Mouse (Mus musculus) MEL (cell line): ENCODE measurements around the gene Exog. TPM values are rescaled to one million over a fixed set of nuclear protein-coding genes. Genes with fewer than 3 reads are reported as not detected.

Experiments used
- DNase-seq: peaks from one replicate; pipeline ENCODE4 v3.0.0; 2011; ENCODE audit warnings: low read depth, low spot score
- H3K27ac ChIP-seq: 2 replicates; pipeline ENCODE4 v1.5.1; 2012; ENCODE audit warnings: low read depth, mild to moderate bottlenecking, control low read depth, low read length, moderate library complexity; ENCODE audit not compliant: control insufficient read depth
- H3K27me3 ChIP-seq, 2 experiments: fragments of 150-350 bp in 1 of 2; sonication (generic) in 1 of 2; 2 replicates each; pipeline ENCODE4 v1.6.1; 2012; ENCODE audit warnings: low read length in 2 of 2, mild to moderate bottlenecking in 2 of 2, improper control_type of control experiment in 1 of 2, moderate library complexity in 1 of 2; ENCODE audit not compliant: insufficient read depth in 2 of 2, control insufficient read depth in 1 of 2
- H3K36me3 ChIP-seq, 2 experiments: 2 replicates each; pipeline ENCODE4 v1.6.1; 2012 to 2014; ENCODE audit warnings: low read length in 2 of 2, improper control_type of control experiment in 1 of 2, inconsistent platforms in 1 of 2, mild to moderate bottlenecking in 1 of 2; ENCODE audit not compliant: insufficient read depth in 2 of 2, control insufficient read depth in 1 of 2
- H3K4me1 ChIP-seq, 2 experiments: fragments of 150-350 bp in 1 of 2; sonication (generic) in 1 of 2; 2 replicates each; pipeline ENCODE4 v1.6.1; 2012; ENCODE audit warnings: low read length in 2 of 2, improper control_type of control experiment in 1 of 2, mild to moderate bottlenecking in 1 of 2; ENCODE audit not compliant: insufficient read depth in 2 of 2, control insufficient read depth in 1 of 2
- H3K4me3 ChIP-seq, 2 experiments: fragments of 150-350 bp in 1 of 2; sonication (generic) in 1 of 2; 2 replicates each; pipeline ENCODE4 v1.5.1; 2012; ENCODE audit warnings: low read depth in 2 of 2, low read length in 2 of 2, mild to moderate bottlenecking in 2 of 2, moderate library complexity in 2 of 2, control low read depth in 1 of 2, improper control_type of control experiment in 1 of 2; ENCODE audit not compliant: control insufficient read depth in 1 of 2, insufficient read depth in 1 of 2
- H3K79me2 ChIP-seq: 2 replicates; pipeline ENCODE4 v1.6.1; 2012; ENCODE audit warnings: mild to moderate bottlenecking, low read length, moderate library complexity; ENCODE audit not compliant: control insufficient read depth, poor library complexity, insufficient read depth
- H3K9ac ChIP-seq: 2 replicates; pipeline ENCODE4 v1.6.1; 2012; ENCODE audit warnings: low read depth, mild to moderate bottlenecking, control low read depth, low read length, moderate library complexity; ENCODE audit not compliant: control insufficient read depth, poor library complexity, severe bottlenecking
- H3K9me3 ChIP-seq: fragments of 150-350 bp; sonication (generic); replicated peaks from 2 replicates; pipeline ENCODE4 v1.6.1; 2012; ENCODE audit warnings: mild to moderate bottlenecking, low read length, improper control_type of control experiment, moderate library complexity; ENCODE audit not compliant: insufficient read depth
- BHLHE40 ChIP-seq: IDR thresholded peaks from 2 replicates; pipeline ENCODE4 v1.6.1; 2012; ENCODE audit warnings: low read depth, mild to moderate bottlenecking, inconsistent platforms, low read length, improper control_type of control experiment, borderline replicate concordance
- CHD1 ChIP-seq: IDR thresholded peaks from 2 replicates; pipeline ENCODE4 v1.6.1; 2012; ENCODE audit warnings: low read depth, mild to moderate bottlenecking, inconsistent platforms, low read length, improper control_type of control experiment
- CHD2 ChIP-seq: IDR thresholded peaks from 2 replicates; pipeline ENCODE4 v1.6.1; 2011; ENCODE audit warnings: low read length, improper control_type of control experiment
- CTCF ChIP-seq, 3 experiments: IDR thresholded peaks in 2 of 3; conservative IDR thresholded peaks in 1 of 3; 2 replicates each; pipeline ENCODE4 v1.5.1; 2011 to 2012; ENCODE audit warnings: low read length in 3 of 3, low read depth in 2 of 3, mild to moderate bottlenecking in 2 of 3, improper control_type of control experiment in 1 of 3, inconsistent platforms in 1 of 3, mixed read lengths in 1 of 3, moderate library complexity in 1 of 3; ENCODE audit not compliant: control insufficient read depth in 1 of 3, insufficient read depth in 1 of 3, poor library complexity in 1 of 3, severe bottlenecking in 1 of 3
- E2F4 ChIP-seq: IDR thresholded peaks from 2 replicates; pipeline ENCODE4 v1.6.1; 2011; ENCODE audit warnings: low read depth, low read length, improper control_type of control experiment, borderline replicate concordance
- ELF1 ChIP-seq: IDR thresholded peaks from 2 replicates; pipeline ENCODE4 v1.6.1; 2014; ENCODE audit warnings: low read depth, mild to moderate bottlenecking, inconsistent platforms, low read length, improper control_type of control experiment, moderate library complexity
- EP300 ChIP-seq, 2 experiments: IDR thresholded peaks; 2 replicates each; pipeline ENCODE4 v1.6.1; 2011; ENCODE audit warnings: improper control_type of control experiment in 2 of 2, low read length in 2 of 2, low read depth in 1 of 2, mild to moderate bottlenecking in 1 of 2
- GABPA ChIP-seq: IDR thresholded peaks from 2 replicates; pipeline ENCODE4 v1.6.1; 2012; ENCODE audit warnings: low read depth, mild to moderate bottlenecking, inconsistent platforms, low read length, improper control_type of control experiment, moderate library complexity
- GATA1 ChIP-seq: IDR thresholded peaks from 2 replicates; pipeline ENCODE4 v1.6.1; 2011; ENCODE audit warnings: low read depth, low read length, improper control_type of control experiment
- MAFK ChIP-seq: IDR thresholded peaks from 2 replicates; pipeline ENCODE4 v1.6.1; 2011; ENCODE audit warnings: low read depth, mild to moderate bottlenecking, low read length, improper control_type of control experiment, borderline replicate concordance
- MAX ChIP-seq: IDR thresholded peaks from 2 replicates; pipeline ENCODE4 v1.6.1; 2011; ENCODE audit warnings: low read length, improper control_type of control experiment
- MXI1 ChIP-seq: IDR thresholded peaks from 2 replicates; pipeline ENCODE4 v1.6.1; 2011; ENCODE audit warnings: mild to moderate bottlenecking, low read depth, low read length, improper control_type of control experiment
- MYB ChIP-seq: IDR thresholded peaks from 2 replicates; pipeline ENCODE4 v1.6.1; 2011; ENCODE audit warnings: mild to moderate bottlenecking, low read depth, low read length, improper control_type of control experiment
- MYC ChIP-seq: IDR thresholded peaks from 2 replicates; pipeline ENCODE4 v1.6.1; 2011; ENCODE audit warnings: low read depth, mild to moderate bottlenecking, low read length, improper control_type of control experiment, moderate library complexity
- RAD21 ChIP-seq: IDR thresholded peaks from 2 replicates; pipeline ENCODE4 v1.6.1; 2011; ENCODE audit warnings: mild to moderate bottlenecking, low read depth, low read length, improper control_type of control experiment
- RCOR1 ChIP-seq: IDR thresholded peaks from 2 replicates; pipeline ENCODE4 v1.6.1; 2012; ENCODE audit warnings: low read depth, mild to moderate bottlenecking, inconsistent platforms, low read length, improper control_type of control experiment
- TBP ChIP-seq: IDR thresholded peaks from 2 replicates; pipeline ENCODE4 v1.8.0; 2011; ENCODE audit warnings: low read depth, low read length, improper control_type of control experiment
- TCF12 ChIP-seq: IDR thresholded peaks from 2 replicates; pipeline ENCODE4 v1.6.1; 2014; ENCODE audit warnings: low read depth, mild to moderate bottlenecking, inconsistent platforms, low read length, improper control_type of control experiment, moderate library complexity
- UBTF ChIP-seq: IDR thresholded peaks from 2 replicates; pipeline ENCODE4 v1.6.1; 2012; ENCODE audit warnings: low read depth, mild to moderate bottlenecking, inconsistent platforms, low read length, improper control_type of control experiment, moderate library complexity, borderline replicate concordance; ENCODE audit not compliant: insufficient read depth
- USF2 ChIP-seq, 2 experiments: IDR thresholded peaks; 2 replicates each; pipeline ENCODE4 v1.6.1; 2011 to 2012; ENCODE audit warnings: improper control_type of control experiment in 2 of 2, low read length in 2 of 2, borderline replicate concordance in 1 of 2, inconsistent platforms in 1 of 2, low read depth in 1 of 2, mild to moderate bottlenecking in 1 of 2; ENCODE audit not compliant: insufficient read depth in 1 of 2
- ZNF384 ChIP-seq: IDR thresholded peaks from 2 replicates; pipeline ENCODE4 v1.6.1; 2012; ENCODE audit warnings: low read depth, mild to moderate bottlenecking, inconsistent platforms, low read length, improper control_type of control experiment
- polyA plus RNA-seq, 2 experiments: library from polyadenylated mRNA; stranded (reverse) in 1 of 2; unstranded in 1 of 2; fragments of >175 nt in 1 of 2; fragments of >200 nt in 1 of 2; gene quantifications; 2 replicates each; pipeline versions ENCODE4 v1.2.1 to v1.2.4; 2012; ENCODE audit warnings: low replicate concordance in 2 of 2, low read depth in 1 of 2; ENCODE audit not compliant: insufficient read length in 2 of 2, insufficient read depth in 1 of 2, missing spikeins in 1 of 2
- total RNA-seq: library from RNA; depleted of rRNA; stranded (reverse); fragments of 300-350 nt; gene quantifications from 2 replicates; pipeline ENCODE4 v1.2.3, GENCODE M21; 2012

The Exog gene
- total and polyA plus RNA-seq, 3 experiments = 11.7 to 12.1 TPM; not detected in 1

- no peak overlapping the region for H3K27ac ChIP-seq
- H3K4me1 ChIP-seq = no peaks in the 10 kb centered on the region
- no peak overlapping the region for H3K4me3 ChIP-seq
- H3K79me2 ChIP-seq = no peaks in the 10 kb centered on the region
- TF ChIP-seq MYC = no peak
- no peak for TF ChIP-seq ZNF384
- TF ChIP-seq BHLHE40 = no peak
- TF ChIP-seq TCF12 = no peak
- TF ChIP-seq MAFK = no peak
- TF ChIP-seq USF2 (IDR thresholded peaks at IDR 0.05; ENCODE audit: borderline replicate concordance in 1 of 2, insufficient read depth in 1 of 2, low read depth in 1 of 2, low read length in 2 of 2) = no peak
- no peak for TF ChIP-seq GABPA
- no peak for TF ChIP-seq ELF1
- no peak for TF ChIP-seq CHD2
- TF ChIP-seq MXI1 = no peak
- no peak for TF ChIP-seq RAD21
- no peak for TF ChIP-seq TBP
- TF ChIP-seq MAX = no peak
- no peak for TF ChIP-seq UBTF
- no peak for TF ChIP-seq GATA1
- no peak for TF ChIP-seq EP300 (IDR thresholded peaks at IDR 0.05; ENCODE audit: low read depth in 1 of 2, low read length in 2 of 2)
- TF ChIP-seq CHD1 = no peak
- no peak for TF ChIP-seq MYB
- H3K36me3 ChIP-seq = no peaks in the 10 kb centered on the region
- no peak overlapping the region for H3K9ac ChIP-seq
- no peak for DNase-seq
- no peaks in the 10 kb centered on the region for H3K27me3 ChIP-seq
- no peaks in the 10 kb centered on the region for H3K9me3 ChIP-seq
Measured at GRCm38 (mm10) chr9:119469691-119470353, 25.1 kb downstream of the Exog start.

GRCm38 (mm10) chr9:119472412-119472918, 27.7 kb downstream of the Exog start:
- Histone ChIP-seq H3K9me3 (no peaks in the 10 kb centered on the region), H3K79me2 (no peaks in the 10 kb centered on the region), H3K27me3 (no peaks in the 10 kb centered on the region), H3K9ac (no peak overlapping the region), H3K27ac (no peak overlapping the region), H3K36me3 (no peaks in the 10 kb centered on the region)
- TF ChIP-seq CHD1 (no peak), E2F4 (no peak), RCOR1 (no peak), CTCF (IDR thresholded peaks at IDR 0.05 in 2 of 3, conservative IDR thresholded peaks at IDR 0.05 in 1 of 3; ENCODE audit: control insufficient read depth in 1 of 3, insufficient read depth in 1 of 3, low read depth in 2 of 3, low read length in 3 of 3, poor library complexity in 1 of 3, severe bottlenecking in 1 of 3) (no peak)
- TF ChIP-seq, all 39 proteins: peak for 0
- DNase-seq = no peak
- Histone ChIP-seq H3K4me1 (no peaks in the 10 kb centered on the region), H3K4me3 (no peak overlapping the region)
